Mouse (Mus musculus) myocyte (in vitro differentiated cells): Measurements from ENCODE around the gene Dnaja2. TPM values are rescaled to one million over a fixed set of nuclear protein-coding genes. Genes with fewer than 3 reads are reported as not detected.

Source experiments
- H3K27me3 ChIP-seq: one replicate; pipeline ENCODE4 v1.6.1; 2011; ENCODE audit not compliant: control insufficient read depth, insufficient read depth, insufficient read length
- H3K36me3 ChIP-seq: one replicate; pipeline ENCODE4 v1.6.1; 2011; ENCODE audit not compliant: control insufficient read depth, insufficient read depth
- H3K4me2 ChIP-seq: one replicate; pipeline ENCODE4 v1.6.1; 2011; ENCODE audit warnings: low read depth, control low read depth
- H3K4me3 ChIP-seq: one replicate; pipeline ENCODE4 v1.5.1; 2011; ENCODE audit warnings: mild to moderate bottlenecking, control low read depth, moderate library complexity
- H3K79me2 ChIP-seq: one replicate; pipeline ENCODE4 v1.6.1; 2011; ENCODE audit not compliant: control insufficient read depth, insufficient read depth
- H3ac ChIP-seq: one replicate; pipeline ENCODE4 v1.6.1; 2011; ENCODE audit not compliant: control insufficient read depth, insufficient read length
- CEBPB ChIP-seq: IDR thresholded peaks from 2 replicates; pipeline ENCODE4 v1.6.1; 2011; ENCODE audit warnings: mild to moderate bottlenecking, moderate library complexity; ENCODE audit not compliant: poor library complexity, insufficient read depth, severe bottlenecking
- E2F4 ChIP-seq: IDR thresholded peaks from one replicate; pipeline ENCODE4 v1.6.1; 2011; ENCODE audit warnings: mild to moderate bottlenecking, control low read depth, moderate library complexity; ENCODE audit not compliant: insufficient read depth
- MAX ChIP-seq: IDR thresholded peaks from one replicate; pipeline ENCODE4 v1.6.1; 2011; ENCODE audit warnings: low read depth, mild to moderate bottlenecking, control low read depth
- MYOD1 ChIP-seq, 3 experiments: IDR thresholded peaks; one replicate each; pipeline ENCODE4 v1.6.1; 2011; ENCODE audit warnings: control low read depth in 2 of 3, low read depth in 2 of 3, mild to moderate bottlenecking in 2 of 3, moderate library complexity in 1 of 3; ENCODE audit not compliant: insufficient read length in 2 of 3, control insufficient read depth in 1 of 3
- MYOG ChIP-seq, 3 experiments: IDR thresholded peaks; one replicate each; pipeline ENCODE4 v1.6.1; 2011; ENCODE audit warnings: control low read depth in 2 of 3, low read depth in 2 of 3, mild to moderate bottlenecking in 2 of 3; ENCODE audit not compliant: insufficient read length in 2 of 3, control insufficient read depth in 1 of 3, insufficient read depth in 1 of 3
- POLR2A ChIP-seq: IDR thresholded peaks from one replicate; pipeline ENCODE4 v1.6.1; 2011; ENCODE audit warnings: low read depth, mild to moderate bottlenecking, control low read depth, moderate library complexity; ENCODE audit not compliant: insufficient read length
- POLR2AphosphoS2 ChIP-seq: IDR thresholded peaks from one replicate; pipeline ENCODE4 v1.6.1; 2011; ENCODE audit warnings: low read depth, control low read depth; ENCODE audit not compliant: insufficient read length
- REST ChIP-seq: IDR thresholded peaks from one replicate; pipeline ENCODE4 v1.6.1; 2011; ENCODE audit warnings: mild to moderate bottlenecking, control low read depth, moderate library complexity; ENCODE audit not compliant: insufficient read depth, insufficient read length
- SRF ChIP-seq: IDR thresholded peaks from one replicate; pipeline ENCODE4 v1.6.1; 2011; ENCODE audit warnings: low read depth; ENCODE audit not compliant: control insufficient read depth, insufficient read length
- TCF12 ChIP-seq: IDR thresholded peaks from one replicate; pipeline ENCODE4 v1.6.1; 2011; ENCODE audit warnings: mild to moderate bottlenecking, control low read depth; ENCODE audit not compliant: poor library complexity, insufficient read depth, severe bottlenecking
- TCF3 ChIP-seq: IDR thresholded peaks from one replicate; pipeline ENCODE4 v1.6.1; 2011; ENCODE audit warnings: low read depth, control low read depth; ENCODE audit not compliant: insufficient read length
- USF1 ChIP-seq: IDR thresholded peaks from one replicate; pipeline ENCODE4 v1.6.1; 2011; ENCODE audit warnings: low read depth, mild to moderate bottlenecking, control low read depth, moderate library complexity
- polyA plus RNA-seq: library from polyadenylated mRNA; unstranded; fragments of >200 nt; fragmentation: generic; extraction: Trizol; gene quantifications from one replicate; pipeline ENCODE4 v1.2.1, GENCODE M21; 2012; ENCODE audit warnings: missing spikeins

Gene Dnaja2
- polyA plus RNA-seq, 1 experiment, result 104 TPM

GRCm38 (mm10) chr8:85520586-85520985, 34.6 kb downstream of the Dnaja2 start:
- TF ChIP-seq REST (no peak), MYOD1 (IDR thresholded peaks at IDR 0.05; ENCODE audit: control insufficient read depth in 1 of 3, insufficient read length in 2 of 3, low read depth in 2 of 3) (no peak), POLR2A (no peak), E2F4 (no peak), USF1 (no peak), CEBPB (no peak), TCF3 (no peak), MYOG (IDR thresholded peaks at IDR 0.05; ENCODE audit: control insufficient read depth in 1 of 3, insufficient read depth in 1 of 3, insufficient read length in 2 of 3, low read depth in 2 of 3) (no peak), TCF12 (no peak), MAX (no peak), POLR2AphosphoS2 (no peak), SRF (no peak)

GRCm38 (mm10) chr8:85517956-85518355, 37.2 kb downstream of the Dnaja2 start:
- no peaks in the 10 kb centered on the region for H3K27me3 ChIP-seq
- no peak overlapping the region for H3ac ChIP-seq
- H3K4me3 ChIP-seq, result no peak overlapping the region
- peaks cover 88% of the 10 kb centered on the region for H3K36me3 ChIP-seq
- no peak overlapping the region for H3K4me2 ChIP-seq
- TF ChIP-seq MAX, result no peak
- no peak for TF ChIP-seq TCF12
- H3K79me2 ChIP-seq, result no peaks in the 10 kb centered on the region

More at GRCm38 (mm10) chr8:85520586-85520985, 34.6 kb downstream of the Dnaja2 start:
- H3K4me3 ChIP-seq, result no peak overlapping the region
- H3K27me3 ChIP-seq, result no peaks in the 10 kb centered on the region
- H3K79me2 ChIP-seq, result no peaks in the 10 kb centered on the region
- H3K36me3 ChIP-seq, result peaks cover 92% of the 10 kb centered on the region
- H3ac ChIP-seq, result no peak overlapping the region
- H3K4me2 ChIP-seq, result no peak overlapping the region

- no peaks in the 10 kb centered on the region for H3K79me2 ChIP-seq
- H3K36me3 ChIP-seq, result peaks cover 88% of the 10 kb centered on the region
- no peak overlapping the region for H3K4me2 ChIP-seq
- no peak overlapping the region for H3K4me3 ChIP-seq
- no peak overlapping the region for H3ac ChIP-seq
- no peak for TF ChIP-seq MYOG (IDR thresholded peaks at IDR 0.05; ENCODE audit: control insufficient read depth in 1 of 3, insufficient read depth in 1 of 3, insufficient read length in 2 of 3, low read depth in 2 of 3)
- peak; percentile 32 for TF ChIP-seq POLR2AphosphoS2
- H3K27me3 ChIP-seq, result no peaks in the 10 kb centered on the region
Observed at GRCm38 (mm10) chr8:85517336-85517735, 37.8 kb downstream of the Dnaja2 start.

- TF ChIP-seq MYOD1 (IDR thresholded peaks at IDR 0.05; ENCODE audit: control insufficient read depth in 1 of 3, insufficient read length in 2 of 3, low read depth in 2 of 3) (no peak), POLR2AphosphoS2 (no peak), CEBPB (no peak), E2F4 (no peak), MYOG (IDR thresholded peaks at IDR 0.05; ENCODE audit: control insufficient read depth in 1 of 3, insufficient read depth in 1 of 3, insufficient read length in 2 of 3, low read depth in 2 of 3) (no peak), MAX (no peak), REST (no peak), TCF3 (no peak), SRF (no peak)
- Histone ChIP-seq H3K4me3 (no peak overlapping the region), H3K27me3 (no peaks in the 10 kb centered on the region), H3K36me3 (peaks cover 88% of the 10 kb centered on the region), H3ac (no peak overlapping the region), H3K4me2 (no peak overlapping the region), H3K79me2 (no peaks in the 10 kb centered on the region)
Observed at GRCm38 (mm10) chr8:85515391-85515790, 39.8 kb downstream of the Dnaja2 start.

- H3K4me3 ChIP-seq, result no peak overlapping the region
- H3K79me2 ChIP-seq, result no peaks in the 10 kb centered on the region
- no peak for TF ChIP-seq MYOD1 (IDR thresholded peaks at IDR 0.05; ENCODE audit: control insufficient read depth in 1 of 3, insufficient read length in 2 of 3, low read depth in 2 of 3)
- TF ChIP-seq MYOG (IDR thresholded peaks at IDR 0.05; ENCODE audit: control insufficient read depth in 1 of 3, insufficient read depth in 1 of 3, insufficient read length in 2 of 3, low read depth in 2 of 3), result no peak
- TF ChIP-seq CEBPB, result no peak
- TF ChIP-seq POLR2A, result no peak
- TF ChIP-seq MAX, result no peak
- no peak for TF ChIP-seq E2F4
- TF ChIP-seq TCF3, result no peak
- TF ChIP-seq SRF, result no peak
- no peak for TF ChIP-seq USF1
- no peak for TF ChIP-seq REST
- no peak for TF ChIP-seq POLR2AphosphoS2
- TF ChIP-seq TCF12, result no peak
- H3K27me3 ChIP-seq, result no peaks in the 10 kb centered on the region
- H3K4me2 ChIP-seq, result no peak overlapping the region
- no peak overlapping the region for H3ac ChIP-seq
- peaks cover 93% of the 10 kb centered on the region for H3K36me3 ChIP-seq
Observed at GRCm38 (mm10) chr8:85513283-85513682, 41.9 kb downstream of the Dnaja2 start.

- Histone ChIP-seq H3ac (no peak overlapping the region), H3K27me3 (no peaks in the 10 kb centered on the region), H3K4me2 (no peak overlapping the region), H3K79me2 (no peaks in the 10 kb centered on the region), H3K36me3 (peaks cover 92% of the 10 kb centered on the region), H3K4me3 (no peak overlapping the region)
- TF ChIP-seq MYOG (IDR thresholded peaks at IDR 0.05; ENCODE audit: control insufficient read depth in 1 of 3, insufficient read depth in 1 of 3, insufficient read length in 2 of 3, low read depth in 2 of 3), result no peak
Observed at GRCm38 (mm10) chr8:85512234-85512633, 42.9 kb downstream of the Dnaja2 start.
